Mouse (Mus musculus) heart, embryonic 16.5 days (tissue): Measurements from ENCODE around the gene Endov. TPM values are rescaled to one million over a fixed set of nuclear protein-coding genes. Genes with fewer than 3 reads are reported as not detected.

Experiments
- ATAC-seq: fragments of 200-750 bp; cut with Nextera tagmentation; replicated peaks from 2 replicates; pipeline ENCODE4 v1.8.0; 2017; ENCODE audit warnings: moderate number of reproducible peaks; ENCODE audit not compliant: insufficient read depth, low FRiP score; ENCODE audit errors: extremely low read depth
- H3K27ac ChIP-seq: fragments of 300-500 bp; sonication (generic); 2 replicates; pipeline ENCODE4 v1.5.1; 2014; ENCODE audit warnings: mild to moderate bottlenecking, low read length, control low read depth, moderate library complexity
- H3K27me3 ChIP-seq: fragments of 300-500 bp; sonication (generic); 2 replicates; pipeline ENCODE4 v1.6.1; 2014; ENCODE audit warnings: low read length, mixed read lengths; ENCODE audit not compliant: control insufficient read depth, insufficient read depth
- H3K36me3 ChIP-seq: fragments of 300-500 bp; sonication (generic); 2 replicates; pipeline ENCODE4 v1.6.1; 2014; ENCODE audit not compliant: control insufficient read depth, insufficient read depth
- H3K4me1 ChIP-seq: fragments of 300-500 bp; sonication (generic); 2 replicates; pipeline ENCODE4 v1.6.1; 2014; ENCODE audit warnings: low read length, mixed read lengths; ENCODE audit not compliant: control insufficient read depth, insufficient read depth
- H3K4me2 ChIP-seq: fragments of 300-500 bp; sonication (generic); 2 replicates; pipeline ENCODE4 v1.6.1; 2014; ENCODE audit warnings: low read depth, mild to moderate bottlenecking, control low read depth, low read length
- H3K4me3 ChIP-seq: fragments of 300-500 bp; sonication (generic); 2 replicates; pipeline ENCODE4 v1.5.1; 2014; ENCODE audit warnings: mild to moderate bottlenecking, control low read depth, low read length
- H3K9ac ChIP-seq: fragments of 300-500 bp; sonication (generic); 2 replicates; pipeline ENCODE4 v1.6.1; 2014; ENCODE audit warnings: low read length, control low read depth
- H3K9me3 ChIP-seq: fragments of 300-500 bp; sonication (generic); replicated peaks from 2 replicates; pipeline ENCODE4 v1.6.1; 2016; ENCODE audit warnings: low read length; ENCODE audit not compliant: control insufficient read depth
- WGBS: fragments of 180-500 bp; shearing (Covaris S2); extraction: QIAGEN DNeasy Blood & Tissue Kit; methylation state at CpG from one replicate; pipeline ENCODE4 v1.1.7; 2014; 5-methylcytosine and 5-hydroxymethylcytosine counted together
- polyA plus RNA-seq: library from polyadenylated mRNA; unstranded; fragments of >200 nt; fragmentation: Nextera tagmentation; extraction: Ambion mirVana; gene quantifications from 2 replicates; pipeline ENCODE4 v1.2.1, GENCODE M21; 2015

The Endov gene
- polyA plus RNA-seq, result 9.6 and 11.1 TPM in 2 replicates

DNA sequence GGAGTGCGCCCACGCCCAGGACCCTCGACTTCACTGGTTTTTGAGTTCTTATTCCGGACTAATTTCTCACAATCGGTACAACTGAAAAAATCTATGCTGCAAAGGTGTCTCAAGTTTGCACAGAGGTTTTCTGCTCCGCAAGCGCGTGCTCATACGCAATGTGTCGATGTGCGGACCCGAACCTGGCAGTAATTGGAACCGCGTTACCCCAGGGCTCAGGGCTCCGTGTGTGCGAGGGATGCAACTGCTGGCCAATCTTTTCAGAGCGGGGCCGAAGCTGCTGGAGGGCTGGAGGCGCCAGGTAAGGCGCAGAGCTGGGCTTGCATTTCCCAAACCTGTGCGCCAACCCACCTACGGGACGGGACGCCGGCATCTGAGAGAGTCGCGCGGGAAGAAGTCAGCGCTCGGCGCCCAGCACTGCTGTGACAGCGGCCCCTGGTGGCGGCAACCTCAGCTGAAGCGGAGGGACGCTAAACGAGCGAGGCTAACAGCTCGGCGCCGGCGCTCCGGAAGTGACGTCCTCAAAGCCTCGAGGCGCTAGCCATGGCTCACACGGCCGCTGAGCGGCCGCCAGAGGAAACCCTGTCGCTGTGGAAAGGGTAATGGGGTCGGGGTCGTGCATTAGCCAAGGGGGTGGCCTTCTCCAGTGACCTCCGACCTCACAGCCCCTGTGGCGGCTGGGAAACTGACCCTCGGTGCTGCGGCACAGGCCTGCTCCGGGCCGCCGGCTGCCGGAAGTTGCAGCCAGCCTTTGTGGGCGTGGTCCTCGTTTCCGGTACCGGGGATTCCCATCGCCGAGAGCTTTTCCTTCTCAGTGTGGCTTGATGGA is at the start of gene Endov:
Gene Endov, plus strand, starts transcription at position 487 of the 829 bp plus-strand sequence.
- Histone ChIP-seq H3K9ac (peak within 1 kb of the TSS; percentile 81), H3K36me3 (peaks cover 8% of the 10 kb centered on the region), H3K4me1 (peaks cover 12% of the 10 kb centered on the region), H3K27ac (peak within 1 kb of the TSS; percentile 90), H3K4me3 (peak within 1 kb of the TSS; percentile 71), H3K4me2 (peak within 1 kb of the TSS; percentile 95), H3K9me3 (no peaks in the 10 kb centered on the region), H3K27me3 (no peaks in the 10 kb centered on the region)
- ATAC-seq, result peak; percentile 95
- WGBS, result under 1% methylated on average over 66 of the region's 66 CpGs

DNA sequence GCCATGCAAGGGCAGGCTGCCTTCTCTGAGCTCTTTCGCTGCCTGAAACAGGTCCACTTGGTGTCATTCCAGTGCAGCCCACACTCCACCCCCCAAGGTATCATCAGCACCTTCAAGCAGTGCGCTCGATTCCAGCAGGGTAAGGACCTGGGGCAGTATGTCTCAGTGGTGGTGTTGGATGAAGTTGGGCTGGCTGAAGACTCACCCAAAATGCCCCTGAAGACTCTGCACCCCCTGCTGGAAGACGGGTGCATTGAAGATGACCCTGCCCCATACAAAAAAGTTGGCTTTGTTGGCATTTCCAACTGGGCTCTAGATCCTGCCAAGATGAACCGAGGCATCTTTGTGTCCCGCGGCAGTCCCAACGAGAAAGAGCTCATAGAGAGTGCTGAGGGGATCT is 48.9 kb upstream of the Endov start:
- no peak overlapping the region for H3K27ac ChIP-seq
- no peaks in the 10 kb centered on the region for H3K27me3 ChIP-seq
- no peak overlapping the region for H3K4me3 ChIP-seq
- peaks cover 53% of the 10 kb centered on the region for H3K36me3 ChIP-seq
- no peaks in the 10 kb centered on the region for H3K4me1 ChIP-seq
- no peak for ATAC-seq
- 90% methylated on average over 8 of the region's 8 CpGs for WGBS
- no peak overlapping the region for H3K4me2 ChIP-seq
- no peak overlapping the region for H3K9ac ChIP-seq
- no peaks in the 10 kb centered on the region for H3K9me3 ChIP-seq

DNA sequence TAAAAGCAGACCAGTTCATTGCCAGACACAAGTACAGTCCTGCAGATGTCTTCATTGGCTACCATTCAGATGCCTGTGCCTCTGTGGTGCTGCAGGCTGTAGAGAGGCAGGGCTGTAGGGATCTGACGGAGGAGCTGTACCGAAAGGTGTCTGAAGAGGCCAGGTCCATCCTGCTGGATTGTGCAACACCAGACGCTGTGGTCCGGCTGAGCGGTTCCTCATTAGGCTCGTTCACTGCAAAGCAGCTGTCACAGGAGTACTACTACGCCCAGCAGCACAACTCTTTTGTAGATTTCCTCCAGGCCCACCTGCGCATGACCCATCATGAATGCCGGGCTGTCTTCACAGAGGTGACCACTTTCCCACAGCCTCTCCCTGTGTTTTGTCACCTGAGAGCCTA is 47.7 kb upstream of the Endov start:
- Histone ChIP-seq H3K9me3 (no peaks in the 10 kb centered on the region), H3K36me3 (peaks cover 51% of the 10 kb centered on the region), H3K4me1 (no peaks in the 10 kb centered on the region), H3K27ac (no peak overlapping the region), H3K9ac (no peak overlapping the region), H3K27me3 (no peaks in the 10 kb centered on the region), H3K4me2 (no peak overlapping the region), H3K4me3 (no peak overlapping the region)
- 93% methylated on average over 9 of the region's 9 CpGs for WGBS
- ATAC-seq, result no peak

DNA sequence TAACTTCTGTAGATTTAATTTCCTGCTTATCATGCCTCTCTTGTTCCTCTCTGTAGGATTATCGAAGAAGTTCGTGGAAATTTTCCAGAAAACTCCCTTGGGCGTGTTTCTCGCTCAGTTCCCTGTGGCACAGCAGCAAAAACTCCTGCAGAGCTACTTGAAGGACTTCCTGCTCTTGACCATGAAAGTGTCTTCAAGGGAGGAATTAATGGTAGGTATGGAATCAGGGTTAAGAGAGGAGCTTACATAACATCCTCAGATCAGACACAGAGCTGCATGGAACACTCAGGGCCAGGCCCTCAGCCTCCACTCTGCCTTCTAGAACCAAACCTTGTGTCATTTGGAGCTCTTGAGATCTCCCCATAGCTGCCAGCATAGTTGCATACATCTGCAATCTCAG is 35.0 kb upstream of the Endov start:
- WGBS, result 72% methylated on average over 4 of the region's 4 CpGs
- no peak for ATAC-seq
- no peaks in the 10 kb centered on the region for H3K4me1 ChIP-seq

DNA sequence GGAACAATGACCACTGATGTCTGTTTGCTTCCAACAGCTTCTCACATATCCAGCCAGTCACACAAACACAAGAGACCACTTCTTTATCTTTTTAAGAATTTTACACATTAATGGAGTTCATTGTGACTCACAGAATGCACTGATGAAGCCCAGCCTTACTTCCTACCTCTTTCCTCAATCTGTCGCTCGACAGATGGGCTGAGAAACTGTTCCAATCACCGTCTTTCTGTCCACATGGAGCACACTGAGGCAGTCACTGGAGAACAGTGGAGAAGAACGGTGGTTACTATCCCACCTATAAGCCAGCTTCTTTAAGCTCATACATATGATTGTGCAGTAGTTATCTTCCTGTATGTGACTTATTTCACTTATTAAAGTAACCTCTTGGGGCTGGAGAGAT is 13.3 kb upstream of the Endov start:
- Histone ChIP-seq H3K27ac (no peak overlapping the region), H3K36me3 (peaks cover 69% of the 10 kb centered on the region), H3K4me2 (no peak overlapping the region), H3K9me3 (no peaks in the 10 kb centered on the region), H3K9ac (no peak overlapping the region), H3K4me1 (no peaks in the 10 kb centered on the region), H3K4me3 (no peak overlapping the region), H3K27me3 (no peaks in the 10 kb centered on the region)
- no peak for ATAC-seq
- 92% methylated on average over 4 of the region's 4 CpGs for WGBS

More for the DNA sequence above, 35.0 kb upstream of the Endov start:
- Histone ChIP-seq H3K36me3 (peaks cover 56% of the 10 kb centered on the region), H3K9ac (no peak overlapping the region), H3K27ac (no peak overlapping the region), H3K4me2 (no peak overlapping the region), H3K4me3 (no peak overlapping the region), H3K27me3 (no peaks in the 10 kb centered on the region), H3K9me3 (no peaks in the 10 kb centered on the region)

DNA sequence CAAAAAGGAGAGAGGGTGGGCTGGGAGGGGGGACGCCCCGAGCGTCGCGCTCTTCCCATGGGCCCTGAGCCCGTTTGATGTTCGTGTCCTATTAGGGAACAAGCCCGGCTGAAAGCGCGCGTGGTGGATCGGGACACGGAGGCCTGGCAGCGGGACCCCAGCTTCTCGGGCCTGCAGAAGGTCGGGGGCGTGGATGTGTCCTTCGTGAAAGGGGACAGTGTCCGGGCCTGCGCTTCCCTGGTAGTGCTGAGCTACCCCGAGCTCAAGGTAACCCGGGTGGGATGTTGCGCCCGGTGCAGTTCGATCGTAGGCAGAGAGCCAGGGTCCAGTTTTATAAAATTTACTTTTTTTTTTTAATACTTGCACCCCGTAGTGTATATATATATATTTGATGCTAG is 542 bp downstream of the Endov start:
- ATAC-seq, result no peak
- Histone ChIP-seq H3K27ac (peak overlapping the region; percentile 90), H3K4me3 (peak overlapping the region; percentile 71), H3K27me3 (no peaks in the 10 kb centered on the region), H3K9ac (peak overlapping the region; percentile 81), H3K4me2 (peak overlapping the region; percentile 92), H3K9me3 (no peaks in the 10 kb centered on the region), H3K4me1 (peaks cover 12% of the 10 kb centered on the region), H3K36me3 (peaks cover 3% of the 10 kb centered on the region)
- 5% methylated on average over 27 of the region's 27 CpGs for WGBS

DNA sequence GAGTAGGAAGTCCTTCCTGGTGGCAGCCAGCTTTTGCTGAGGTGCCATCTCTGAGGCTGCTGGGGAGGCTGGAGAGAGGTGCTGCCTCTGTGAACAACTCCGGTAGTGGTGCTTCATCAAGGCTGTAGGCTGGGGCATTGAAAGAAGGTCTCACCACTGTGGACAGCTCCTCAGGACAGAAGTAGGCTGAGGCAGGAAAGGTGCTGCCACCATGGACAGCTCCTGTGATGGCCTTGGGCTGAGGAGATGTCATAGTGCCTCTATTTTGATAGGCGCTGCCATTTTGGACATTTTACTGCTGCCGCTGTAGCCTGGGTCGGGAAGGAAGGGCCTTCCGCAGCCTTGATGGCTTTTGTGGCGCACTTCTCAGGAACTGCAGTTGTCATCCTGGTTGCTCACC is 1.7 kb downstream of the Endov start:
- Histone ChIP-seq H3K4me1 (peaks cover 12% of the 10 kb centered on the region), H3K4me2 (no peak overlapping the region), H3K36me3 (no peaks in the 10 kb centered on the region; the same call in 1 of the 2 replicates), H3K4me3 (no peak overlapping the region), H3K9ac (no peak overlapping the region), H3K27ac (no peak overlapping the region), H3K9me3 (no peaks in the 10 kb centered on the region), H3K27me3 (no peaks in the 10 kb centered on the region)
- no peak for ATAC-seq
- WGBS, result 92% methylated on average over 6 of the region's 6 CpGs

DNA sequence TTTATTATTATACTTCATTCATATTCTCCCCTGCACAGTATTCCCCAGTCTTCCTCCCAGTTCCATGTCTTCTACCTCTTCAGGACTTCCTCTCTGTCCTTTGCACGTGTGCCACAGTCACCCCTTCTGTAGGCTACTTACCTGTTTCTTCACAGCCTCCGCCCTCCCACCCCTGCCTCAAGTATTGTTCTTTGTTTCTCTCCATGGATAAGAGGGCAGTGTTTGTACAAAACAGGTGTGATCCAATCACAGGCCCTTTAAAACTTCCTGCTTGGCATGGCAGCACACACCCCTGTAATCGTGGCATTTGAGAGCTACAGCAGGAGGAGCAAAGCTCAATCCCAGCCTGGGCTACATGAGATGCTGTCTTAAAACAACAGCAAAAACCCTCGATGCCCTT is 2.4 kb downstream of the Endov start:
- Histone ChIP-seq H3K9ac (no peak overlapping the region), H3K4me1 (peaks cover 12% of the 10 kb centered on the region), H3K27me3 (no peaks in the 10 kb centered on the region), H3K27ac (no peak overlapping the region), H3K9me3 (no peaks in the 10 kb centered on the region), H3K4me2 (no peak overlapping the region), H3K36me3 (no peaks in the 10 kb centered on the region), H3K4me3 (no peak overlapping the region)
- WGBS, result 76% methylated on average over 4 of the region's 4 CpGs
- no peak for ATAC-seq

DNA sequence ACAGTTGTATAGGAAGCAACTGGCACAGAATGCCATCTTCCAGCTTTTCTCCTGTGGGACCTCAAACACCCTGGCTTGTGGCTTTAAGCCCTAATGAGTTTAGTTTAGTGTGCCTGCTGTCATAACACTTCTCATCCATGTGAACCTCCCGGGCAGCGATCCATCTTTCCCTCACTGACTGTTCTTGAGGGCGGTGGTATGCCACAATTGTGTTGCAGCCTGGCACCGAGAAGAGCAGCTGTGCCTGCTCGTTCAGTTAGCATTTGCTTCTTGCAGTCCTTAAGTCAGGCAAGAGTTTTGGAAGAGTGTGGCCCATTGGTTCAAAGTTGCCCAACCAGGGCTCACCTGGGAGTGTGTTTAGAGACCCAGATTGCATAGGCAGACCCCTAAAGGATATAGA is 5.0 kb downstream of the Endov start:
- Histone ChIP-seq H3K27me3 (no peaks in the 10 kb centered on the region), H3K4me1 (peaks cover 8% of the 10 kb centered on the region), H3K9me3 (no peaks in the 10 kb centered on the region), H3K27ac (no peak overlapping the region), H3K36me3 (0 out of 2 replicates have a peak, but pooled peaks cover 2% of the 10 kb centered on the region), H3K4me3 (no peak overlapping the region), H3K9ac (no peak overlapping the region), H3K4me2 (no peak overlapping the region)
- WGBS, result 88% methylated on average over 5 of the region's 5 CpGs
- no peak for ATAC-seq
